Mouse (Mus musculus) heart, adult 2 months (tissue): ENCODE data around the gene Rhov.

Experiments
- CTCF ChIP-seq: fragments of 200-600 bp; IDR thresholded peaks from 2 replicates; pipeline ENCODE4 v1.8.1; 2022; ENCODE audit warnings: antibody characterized with exemption, mild to moderate bottlenecking, moderate library complexity
- EP300 ChIP-seq: fragments of 200-500 bp; IDR thresholded peaks from 2 replicates; pipeline ENCODE4 v1.6.1; 2011; ENCODE audit warnings: low read depth, low read length, control low read depth; ENCODE audit not compliant: insufficient read depth
- POLR2A ChIP-seq: fragments of 200-500 bp; IDR thresholded peaks from 2 replicates; pipeline ENCODE4 v1.6.1; 2011; ENCODE audit warnings: mild to moderate bottlenecking, low read depth, low read length, control low read depth; ENCODE audit not compliant: insufficient read depth

- TF ChIP-seq CTCF, result no peak
- TF ChIP-seq POLR2A, result no peak
- TF ChIP-seq EP300, result no peak
These were observed 32.4 kb downstream of the Rhov start for GRCm38 (mm10) chr2:119238671-119239070.
